Mouse (Mus musculus) layer of hippocampus, adult 9-11 months (tissue): ENCODE measurements around the gene 7530416G11Rik.

Source experiments
- DNase-seq: peaks from one replicate; pipeline ENCODE4 v3.0.0; 2022

The 7530416G11Rik gene

GRCm38 (mm10) chr15:85479365-85479764 lies 23.7 kb downstream of the 7530416G11Rik start:
- no peak for DNase-seq

- DNase-seq, result no peak
These were observed 25.4 kb downstream of the 7530416G11Rik start for GRCm38 (mm10) chr15:85477584-85477983.

GRCm38 (mm10) chr15:85474697-85475096 lies 28.3 kb downstream of the 7530416G11Rik start:
- no peak for DNase-seq

- DNase-seq, result no peak
These were observed 33.6 kb downstream of the 7530416G11Rik start for GRCm38 (mm10) chr15:85469401-85469800.

- peak; percentile 38 for DNase-seq
These were observed 36.5 kb downstream of the 7530416G11Rik start for GRCm38 (mm10) chr15:85466456-85467067.

- DNase-seq, result no peak
These were observed 38.0 kb downstream of the 7530416G11Rik start for GRCm38 (mm10) chr15:85464823-85465565.

- DNase-seq, result no peak
These were observed 38.8 kb downstream of the 7530416G11Rik start for GRCm38 (mm10) chr15:85464190-85464589.

GRCm38 (mm10) chr15:85463027-85463790 lies 39.8 kb downstream of the 7530416G11Rik start:
- no peak for DNase-seq

- DNase-seq, result no peak
These were observed 40.9 kb downstream of the 7530416G11Rik start for GRCm38 (mm10) chr15:85462138-85462537.

GRCm38 (mm10) chr15:85461541-85461940 lies 41.5 kb downstream of the 7530416G11Rik start:
- DNase-seq, result peak; percentile 40

- DNase-seq, result no peak
These were observed 44.4 kb downstream of the 7530416G11Rik start for GRCm38 (mm10) chr15:85458631-85459082.

- DNase-seq, result no peak
These were observed 45.2 kb downstream of the 7530416G11Rik start for GRCm38 (mm10) chr15:85457838-85458237.

GRCm38 (mm10) chr15:85456891-85457290 lies 46.1 kb downstream of the 7530416G11Rik start:
- no peak for DNase-seq

- no peak for DNase-seq
These were observed 56.4 kb downstream of the 7530416G11Rik start for GRCm38 (mm10) chr15:85446652-85447051.
